Mouse (Mus musculus) spleen, postnatal 10 days (tissue): Measurements from ENCODE around the gene Krtap22-2.
"Not testable (repeated sequence)": the region's sequence is repeated elsewhere in the genome, so short reads cannot be mapped to it uniquely, and the experiment has no call there.

Experiments
- DNase-seq, 2 experiments: peaks; one replicate each; pipeline ENCODE4 v3.0.0; 2021 to 2022; ENCODE audit warnings: low spot score in 2 of 2

Gene Krtap22-2

GRCm38 (mm10) chr16:89010659-89011058 lies at the start of gene Krtap22-2:
TSS of gene Krtap22-2 (minus strand) at chr16:89010759.
- no peak for DNase-seq

- DNase-seq = no peak
Measured at GRCm38 (mm10) chr16:89047783-89048182, 37.2 kb upstream of the Krtap22-2 start, which contains the start of gene Krtap6-5. TSS of gene Krtap6-5 (minus strand) at chr16:89047883.

GRCm38 (mm10) chr16:89041372-89041771 lies 30.8 kb upstream of the Krtap22-2 start, which contains the start of gene Gm10228:
TSS of gene Gm10228 (minus strand) at chr16:89041472.
- not testable (repeated sequence) for DNase-seq

GRCm38 (mm10) chr16:89031399-89031798 lies 20.8 kb upstream of the Krtap22-2 start, which contains the start of gene Krtap6-1:
TSS of gene Krtap6-1 (plus strand) at chr16:89031699.
- DNase-seq = not testable (repeated sequence)

- not testable (repeated sequence) for DNase-seq
Measured at GRCm38 (mm10) chr16:89014984-89015383, 4.4 kb upstream of the Krtap22-2 start, which contains the start of gene Gm10229. TSS of gene Gm10229 (plus strand) at chr16:89015284.

- DNase-seq = no peak
Measured at GRCm38 (mm10) chr16:89013973-89014372, 3.4 kb upstream of the Krtap22-2 start.

- no peak for DNase-seq
Measured at GRCm38 (mm10) chr16:88962773-88963172, 47.8 kb downstream of the Krtap22-2 start, which contains the start of gene Krtap16-3. TSS of gene Krtap16-3 (minus strand) at chr16:88962873.
